Mouse (Mus musculus): ENCODE data around the gene Aco2. TPM values are rescaled to one million over a fixed set of nuclear protein-coding genes. Genes with fewer than 3 reads are reported as not detected.
A peak's percentile ranks its signal among the peaks of the same experiment; 100 is the strongest.

The Aco2 gene
- total RNA-seq, 2 experiments from 2014 or later: 162 to 171 TPM

DNA sequence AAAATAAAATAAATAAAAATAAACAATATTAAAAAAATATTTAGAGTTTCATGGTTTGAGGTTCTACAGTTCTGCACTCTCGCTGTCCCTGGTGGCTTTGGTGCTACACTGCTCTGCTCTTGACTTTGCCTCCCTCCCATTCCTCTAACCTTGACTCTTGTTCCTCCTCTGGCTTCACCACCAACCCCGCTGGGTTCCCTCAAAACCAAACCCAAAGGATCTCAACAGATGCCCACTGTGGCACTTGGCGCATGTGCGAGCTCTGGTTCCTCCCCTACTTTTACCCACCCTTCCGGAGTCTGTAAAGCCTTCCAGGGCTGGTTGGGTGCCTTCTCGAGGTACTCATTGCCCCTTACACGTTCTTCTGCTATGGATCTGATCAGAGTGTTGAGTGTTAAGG lies 29.8 kb upstream of the Aco2 start:
- ATAC-seq (replicated peaks; ENCODE audit: low FRiP score, low TSS enrichment, poor library complexity, severe bottlenecking): no peak

DNA sequence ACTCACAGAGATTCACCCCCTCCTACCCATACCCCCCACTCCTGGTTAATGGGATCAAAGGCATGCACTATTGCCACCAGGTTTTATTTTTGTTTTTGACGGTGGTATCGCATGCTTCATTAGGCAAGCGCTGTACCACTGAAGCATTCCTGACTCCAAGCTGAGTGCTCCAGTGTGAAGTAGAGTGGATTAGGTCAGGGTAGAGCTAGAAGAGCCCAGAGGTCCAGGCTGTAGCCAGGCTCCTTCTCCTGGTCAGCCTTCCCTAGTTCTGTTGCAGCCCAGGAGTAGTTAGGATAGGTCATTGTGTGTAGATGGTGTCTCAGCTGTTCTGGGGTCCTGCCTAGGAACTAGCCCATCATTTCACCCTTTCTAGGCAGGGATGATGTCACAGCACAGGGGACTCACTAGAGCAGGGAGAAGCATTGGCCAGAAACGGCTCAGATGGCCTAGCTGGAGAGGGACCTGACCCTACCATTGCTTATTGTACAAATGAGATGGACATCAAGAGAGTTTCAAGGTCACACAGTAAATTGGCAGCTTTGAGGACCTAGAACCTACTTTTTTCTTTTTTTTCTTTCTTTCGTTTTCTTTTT lies 27.0 kb upstream of the Aco2 start:
- ATAC-seq (replicated peaks; ENCODE audit: low FRiP score, low TSS enrichment, poor library complexity, severe bottlenecking): no peak

GRCm38 (mm10) chr15:81845724-81846123 lies 26.4 kb upstream of the Aco2 start:
- ATAC-seq (replicated peaks; ENCODE audit: low FRiP score, low TSS enrichment, poor library complexity, severe bottlenecking): no peak

DNA sequence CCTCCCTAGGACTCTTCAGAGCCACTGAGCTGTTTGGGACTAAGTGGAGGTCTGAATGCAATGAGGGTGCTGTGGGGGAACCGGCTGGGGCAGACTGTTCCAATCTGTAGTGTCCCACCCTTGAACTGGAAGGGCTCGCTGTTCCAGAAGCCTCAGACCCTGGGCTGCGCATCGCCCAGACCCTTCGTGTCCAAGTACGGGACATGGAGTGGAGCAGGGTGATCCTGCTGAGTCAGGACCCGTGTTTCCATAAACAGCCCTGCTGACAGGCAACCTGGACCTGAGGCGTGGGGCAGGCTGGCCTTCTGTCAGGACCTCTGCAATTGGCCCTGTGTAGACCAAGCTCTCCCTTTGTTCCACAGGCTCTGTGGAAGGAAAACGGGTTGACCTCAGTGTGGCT lies 25.4 kb upstream of the Aco2 start:
- no peak for ATAC-seq (replicated peaks; ENCODE audit: low FRiP score, low TSS enrichment, poor library complexity, severe bottlenecking)

- no peak for ATAC-seq (replicated peaks; ENCODE audit: low FRiP score, low TSS enrichment, poor library complexity, severe bottlenecking)
These were observed 24.9 kb upstream of the Aco2 start for GRCm38 (mm10) chr15:81847161-81847560.

- no peak for ATAC-seq (replicated peaks; ENCODE audit: low FRiP score, low TSS enrichment, poor library complexity, severe bottlenecking)
These were observed 24.2 kb upstream of the Aco2 start for GRCm38 (mm10) chr15:81847861-81848260.

DNA sequence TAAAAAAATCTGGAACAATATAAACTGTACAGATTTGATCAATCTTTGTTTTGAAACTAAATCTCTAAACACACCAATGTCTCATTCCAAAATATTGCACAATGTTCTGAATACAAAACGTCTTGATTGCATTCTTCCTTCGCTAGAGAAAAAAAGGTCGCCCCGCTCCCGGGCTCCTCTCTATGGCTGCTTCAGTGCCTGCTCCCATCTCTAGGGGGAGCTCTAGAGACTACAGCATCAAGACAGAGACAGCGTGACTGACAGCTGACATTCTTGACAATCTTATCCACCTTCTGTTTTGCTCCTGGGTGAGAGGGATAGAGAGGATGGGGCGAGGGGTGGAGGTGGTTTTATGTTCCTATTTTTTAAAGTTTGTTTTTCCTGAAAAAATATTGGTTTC lies 23.8 kb upstream of the Aco2 start:
- ATAC-seq (replicated peaks; ENCODE audit: low FRiP score, low TSS enrichment, poor library complexity, severe bottlenecking): peak; percentile 69

GRCm38 (mm10) chr15:81849104-81849503 lies 23.0 kb upstream of the Aco2 start:
- ATAC-seq (replicated peaks; ENCODE audit: low FRiP score, low TSS enrichment, poor library complexity, severe bottlenecking): no peak

GRCm38 (mm10) chr15:81850718-81851117 lies 21.4 kb upstream of the Aco2 start:
- ATAC-seq (replicated peaks; ENCODE audit: low FRiP score, low TSS enrichment, poor library complexity, severe bottlenecking): no peak

DNA sequence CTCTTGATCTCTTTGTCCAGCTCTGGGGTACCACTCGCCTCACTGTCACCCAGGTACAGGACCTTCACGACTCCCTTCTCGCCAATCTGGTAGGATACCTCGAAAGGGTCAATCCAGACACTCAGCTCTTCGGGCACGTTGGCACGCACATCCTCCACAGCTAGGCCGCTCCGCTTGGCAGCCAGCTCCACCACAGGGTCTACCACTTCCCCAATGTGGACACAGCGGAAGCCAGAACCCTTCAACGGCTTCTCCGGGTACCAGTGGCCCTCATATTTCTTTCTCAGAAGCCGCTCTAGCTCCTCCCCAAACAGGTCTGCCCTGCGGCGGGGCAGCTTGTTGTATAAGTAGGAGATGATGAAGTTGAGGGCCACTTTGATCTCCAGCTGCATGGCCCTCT lies 20.7 kb upstream of the Aco2 start:
- no peak for ATAC-seq (replicated peaks; ENCODE audit: low FRiP score, low TSS enrichment, poor library complexity, severe bottlenecking)

DNA sequence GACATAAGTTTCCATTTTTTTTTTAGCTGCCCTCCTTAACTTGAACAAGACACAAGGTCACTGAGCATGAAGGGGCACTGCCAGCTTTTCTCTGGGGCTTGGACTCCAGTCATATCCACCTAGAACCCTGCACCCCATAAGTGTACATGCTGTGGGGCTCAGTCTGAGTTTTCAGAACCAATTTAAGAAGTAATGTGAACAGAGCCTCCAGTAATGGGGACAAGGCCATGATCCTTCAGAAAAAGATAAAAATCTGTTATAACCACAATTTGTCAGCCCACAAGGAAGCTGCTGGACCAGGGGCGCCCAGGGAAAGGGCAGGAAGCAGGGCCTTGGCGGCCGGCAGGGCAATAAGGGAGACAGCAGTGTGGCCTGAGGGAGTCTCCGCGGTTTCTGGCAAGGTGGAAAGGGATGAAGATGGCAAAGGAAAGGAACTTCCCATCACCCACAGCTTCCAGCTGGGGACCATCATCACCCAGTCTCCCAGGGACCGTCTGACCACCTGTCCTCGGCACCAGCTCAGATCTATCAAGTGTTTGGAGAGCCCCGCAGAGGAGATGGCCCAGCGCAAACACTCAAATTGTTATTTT lies 19.6 kb upstream of the Aco2 start:
- ATAC-seq (replicated peaks; ENCODE audit: low FRiP score, low TSS enrichment, poor library complexity, severe bottlenecking): no peak

DNA sequence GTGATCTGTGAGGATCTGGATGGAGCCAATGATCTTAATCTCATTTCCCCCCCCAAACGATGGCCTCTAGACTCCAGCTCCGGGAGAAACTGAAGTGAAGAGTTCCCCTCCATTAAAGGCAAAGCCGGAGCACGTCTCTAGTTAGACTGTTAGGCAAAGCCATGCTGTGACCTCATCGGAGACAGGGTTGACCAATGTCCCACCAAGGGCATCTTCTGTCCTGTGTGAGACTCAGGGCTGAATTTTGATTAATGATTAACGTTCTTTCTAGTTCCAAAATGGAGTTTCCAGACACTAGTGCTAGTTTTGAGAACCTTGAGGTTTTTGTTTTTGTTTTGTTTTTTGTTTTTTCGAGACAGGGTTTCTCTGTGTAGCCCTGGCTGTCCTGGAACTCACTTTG lies 19.0 kb upstream of the Aco2 start:
- no peak for ATAC-seq (replicated peaks; ENCODE audit: low FRiP score, low TSS enrichment, poor library complexity, severe bottlenecking)

DNA sequence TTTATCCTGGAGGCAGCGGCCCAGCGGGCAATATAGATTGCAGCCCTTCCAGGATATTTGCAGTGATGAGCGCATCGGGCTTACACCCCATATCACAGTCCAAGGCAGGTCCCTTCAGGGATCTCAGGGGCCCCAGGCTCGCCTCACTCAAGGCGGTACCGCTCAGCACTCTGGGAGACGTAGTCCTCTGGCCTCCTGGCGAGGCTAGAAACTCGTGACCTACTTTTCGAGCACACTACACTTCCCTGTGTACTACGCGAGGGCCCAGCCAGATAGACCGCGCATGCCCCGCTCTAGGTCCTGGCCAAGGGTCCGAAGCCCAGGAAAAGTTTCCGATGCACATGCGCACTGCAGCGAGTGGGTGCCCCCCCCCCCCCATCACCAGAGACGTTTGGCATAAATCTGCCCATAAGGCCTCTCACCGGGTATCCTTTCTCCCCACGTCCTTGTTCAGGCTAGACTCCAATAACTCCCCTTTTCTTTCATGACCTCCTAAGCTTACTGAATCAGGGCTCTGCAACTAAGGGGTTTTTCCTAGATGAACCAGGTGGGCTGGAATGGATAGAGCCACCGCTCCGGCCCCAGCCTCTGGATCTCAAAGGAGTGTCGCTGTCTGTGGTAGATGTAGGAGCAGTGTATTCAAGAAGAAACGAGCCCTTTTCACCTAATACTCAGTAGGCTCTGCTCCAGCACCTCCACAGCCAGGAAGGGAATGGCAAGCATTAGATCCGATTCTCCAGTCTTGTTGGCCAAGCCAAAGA lies 15.9 kb upstream of the Aco2 start:
- ATAC-seq (replicated peaks; ENCODE audit: low FRiP score, low TSS enrichment, poor library complexity, severe bottlenecking): peak; percentile 70

GRCm38 (mm10) chr15:81856938-81857723 lies 15.0 kb upstream of the Aco2 start:
- no peak for ATAC-seq (replicated peaks; ENCODE audit: low FRiP score, low TSS enrichment, poor library complexity, severe bottlenecking)

- ATAC-seq (replicated peaks; ENCODE audit: low FRiP score, low TSS enrichment, poor library complexity, severe bottlenecking): no peak; the same call in 1 of the 2 replicates
These were observed 14.4 kb upstream of the Aco2 start for GRCm38 (mm10) chr15:81857724-81858116.

- ATAC-seq (replicated peaks; ENCODE audit: low FRiP score, low TSS enrichment, poor library complexity, severe bottlenecking): peak; percentile 26
These were observed 14.0 kb upstream of the Aco2 start for GRCm38 (mm10) chr15:81858138-81858516.

GRCm38 (mm10) chr15:81858517-81859329 lies 13.4 kb upstream of the Aco2 start, which contains the start of gene Tob2:
Gene Tob2, minus strand, starts transcription at chr15:81858796.
- peak; percentile 8 for ATAC-seq (replicated peaks; ENCODE audit: low FRiP score, low TSS enrichment, poor library complexity, severe bottlenecking)

GRCm38 (mm10) chr15:81859330-81860255 lies 12.5 kb upstream of the Aco2 start:
- ATAC-seq (replicated peaks; ENCODE audit: low FRiP score, low TSS enrichment, poor library complexity, severe bottlenecking): peak; percentile 56
